Mouse (Mus musculus) cerebellum, postnatal 14 days (tissue): Measurements from ENCODE around the gene Crlf1.

Experiments used
- DNase-seq, 2 experiments: peaks; one replicate each; pipeline ENCODE4 v3.0.0; 2021; ENCODE audit warnings: mixed read lengths in 2 of 2

The Crlf1 gene

GRCm38 (mm10) chr8:70522592-70523403 lies 29.8 kb downstream of the Crlf1 start:
- peak; percentile 96 to 97 for DNase-seq

GRCm38 (mm10) chr8:70527111-70527511 lies 34.2 kb downstream of the Crlf1 start:
- DNase-seq: no peak

DNA sequence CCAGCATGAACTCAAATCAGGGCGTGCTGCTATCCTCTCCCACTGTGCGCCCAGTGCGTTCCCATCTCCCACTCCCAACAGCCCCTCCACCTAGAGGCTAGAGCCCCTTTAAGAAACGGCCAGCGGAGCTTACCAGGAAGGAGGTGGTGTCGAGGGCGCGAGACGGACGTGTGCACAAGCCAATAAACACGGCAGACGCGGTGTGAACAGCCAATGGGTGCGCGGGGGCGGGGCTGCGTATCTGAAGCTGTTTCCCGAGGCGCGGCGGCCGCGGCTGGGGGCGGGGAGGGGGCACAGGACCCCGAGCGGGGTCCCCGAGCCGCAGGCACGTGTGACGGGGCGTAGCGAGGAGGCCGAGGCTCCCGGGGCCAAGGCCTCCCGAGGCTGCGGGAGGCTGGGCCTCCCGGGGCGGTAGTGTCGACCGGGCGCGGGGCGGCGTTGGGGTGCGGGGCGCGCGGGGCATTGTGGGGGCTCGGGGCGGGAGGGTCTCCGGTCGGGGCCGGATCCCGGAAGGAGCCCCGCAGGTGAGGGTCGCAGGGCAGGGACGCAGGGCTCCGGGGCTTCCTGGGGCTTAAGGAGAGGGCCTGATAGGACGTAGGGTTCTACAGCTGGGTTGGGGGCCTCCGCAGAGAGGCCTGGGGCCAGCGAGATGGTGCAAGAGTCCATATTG lies 34.7 kb downstream of the Crlf1 start, which contains the start of the genes Fkbp8 and Kxd1:
TSS of gene Fkbp8 (plus strand) at position 213 of the 670 bp plus-strand sequence.
TSS of gene Kxd1 (minus strand) at position 445 of the 670 bp plus-strand sequence.
- peak; percentile 99 to 100 for DNase-seq

- DNase-seq: no peak
These were observed 35.3 kb downstream of the Crlf1 start for GRCm38 (mm10) chr8:70528182-70528797.

DNA sequence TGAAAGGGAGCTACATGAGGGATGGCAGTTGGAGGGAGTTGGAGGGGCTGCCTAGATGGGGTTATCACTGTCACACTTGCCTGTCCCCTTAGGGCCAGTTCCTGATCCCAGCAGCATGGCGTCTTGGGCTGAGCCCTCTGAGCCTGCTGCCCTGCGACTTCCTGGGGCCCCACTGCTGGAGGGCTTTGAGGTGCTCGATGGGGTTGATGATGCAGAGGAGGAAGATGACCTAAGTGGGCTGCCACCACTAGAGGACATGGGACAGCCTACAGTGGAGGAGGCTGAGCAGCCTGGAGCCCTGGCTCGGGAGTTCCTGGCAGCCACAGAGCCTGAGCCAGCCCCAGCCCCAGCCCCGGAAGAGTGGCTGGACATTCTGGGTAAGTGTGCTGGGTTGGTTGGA lies 36.3 kb downstream of the Crlf1 start:
- DNase-seq: no peak

DNA sequence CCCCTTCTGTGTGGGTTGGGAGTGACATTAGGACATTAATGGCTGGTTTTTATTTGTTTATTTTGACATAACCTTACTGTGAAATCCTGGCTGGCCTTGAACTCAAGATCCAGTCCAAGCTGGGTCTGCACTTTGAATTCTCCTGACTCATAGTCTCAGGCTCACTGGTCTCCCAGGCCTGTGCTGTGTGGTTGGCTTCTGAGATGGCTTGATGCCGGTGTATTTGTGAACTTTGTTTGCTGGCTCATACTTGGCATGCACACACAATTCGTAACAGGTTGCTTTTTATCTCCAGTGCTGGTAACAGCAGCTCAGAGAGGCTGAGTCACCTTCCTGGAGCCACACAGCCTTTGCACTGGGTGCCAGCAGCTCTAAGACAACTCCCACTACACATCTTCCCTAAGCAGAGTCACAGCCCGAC lies 36.8 kb downstream of the Crlf1 start:
- no peak for DNase-seq

GRCm38 (mm10) chr8:70530314-70530713 lies 37.4 kb downstream of the Crlf1 start:
- peak in 1 of 2 experiments; percentile 44 for DNase-seq

DNA sequence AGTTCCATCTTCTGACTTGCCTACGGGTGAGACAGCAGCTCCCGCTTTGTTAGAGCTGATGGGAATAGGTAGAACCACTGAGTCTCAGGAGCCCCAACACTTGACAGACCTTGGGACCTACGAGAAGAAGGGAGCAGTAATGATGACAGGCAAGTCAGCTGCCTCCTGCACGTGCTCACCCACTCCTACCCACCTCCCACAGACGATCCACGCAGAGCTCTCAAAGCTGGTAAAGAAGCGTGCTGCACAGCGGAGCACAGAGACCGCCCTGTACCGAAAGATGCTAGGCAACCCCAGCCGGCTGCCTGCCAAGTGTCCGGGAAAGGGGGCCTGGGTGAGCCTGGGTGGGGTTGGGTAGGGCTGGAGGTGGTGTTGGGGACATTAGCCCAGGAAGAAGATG lies 41.3 kb downstream of the Crlf1 start:
- DNase-seq: no peak

GRCm38 (mm10) chr8:70535221-70535620 lies 42.3 kb downstream of the Crlf1 start:
- no peak for DNase-seq

DNA sequence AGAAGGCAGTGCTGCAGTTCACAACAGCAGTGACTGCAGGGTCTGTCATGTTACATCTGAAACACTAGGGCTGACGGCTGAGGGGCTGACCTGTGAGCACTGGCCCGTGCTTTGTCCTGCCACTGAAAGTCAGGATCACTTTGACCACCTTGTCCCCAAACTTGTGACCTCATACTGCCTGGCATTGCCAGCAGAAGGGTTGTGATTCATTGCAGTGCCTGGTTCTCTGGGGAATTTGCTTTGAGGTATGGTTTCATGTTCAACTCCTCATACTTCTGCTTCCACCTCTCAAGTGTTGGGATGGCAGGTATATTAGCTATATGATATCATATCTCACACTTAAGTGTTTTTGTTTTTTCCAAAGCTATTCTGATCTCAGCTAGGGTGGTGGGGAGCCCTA lies 42.7 kb downstream of the Crlf1 start:
- DNase-seq: no peak

DNA sequence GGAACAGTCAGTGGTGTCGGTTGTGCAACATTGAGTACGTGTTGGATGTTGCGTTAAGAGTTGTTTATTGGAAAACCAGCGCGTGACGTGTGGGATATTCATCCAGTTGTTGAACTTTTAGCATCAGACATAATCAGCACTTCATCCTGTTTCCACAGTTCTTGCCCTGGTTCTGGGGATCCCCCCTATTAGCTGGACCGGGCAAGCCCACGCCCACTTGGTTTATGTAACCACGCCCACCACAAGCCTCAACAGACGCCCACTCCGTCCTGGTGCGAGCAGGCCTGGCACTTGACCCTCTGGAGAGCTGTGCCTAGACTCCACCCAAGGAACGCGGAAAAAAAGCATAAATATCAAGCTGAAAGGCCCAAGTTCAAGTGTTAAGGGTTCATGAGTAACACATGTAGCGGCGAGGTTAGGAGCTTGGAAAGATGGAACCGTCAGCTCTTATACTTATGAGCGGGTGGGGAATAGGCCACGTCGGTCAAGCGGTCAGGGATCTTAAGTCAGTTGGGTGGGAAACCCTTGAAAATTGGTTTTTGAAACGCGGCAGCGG lies 45.1 kb downstream of the Crlf1 start:
- peak; percentile 52 for DNase-seq

DNA sequence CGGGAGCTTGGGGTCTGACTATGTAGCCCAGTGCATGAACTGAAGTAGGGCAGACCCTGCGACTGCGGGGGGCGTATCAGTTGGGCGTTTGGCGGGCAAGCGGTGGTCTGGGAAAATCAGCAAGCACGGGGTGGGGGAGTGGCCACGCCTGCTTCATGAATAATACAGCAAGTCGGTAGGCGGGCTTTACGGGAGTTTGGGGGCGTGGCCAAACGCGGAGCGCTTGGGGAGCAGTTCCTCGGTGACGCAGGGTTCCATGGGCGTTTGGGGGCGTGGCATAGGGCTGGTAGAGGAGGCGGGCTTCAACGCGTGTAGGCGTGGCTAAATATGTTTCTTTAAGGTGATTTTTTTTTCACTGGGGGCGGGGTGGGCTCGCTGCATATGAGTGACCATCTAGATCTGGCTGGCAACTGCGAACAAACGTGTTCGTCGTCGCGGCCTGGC lies 45.7 kb downstream of the Crlf1 start:
- peak; percentile 99 to 100 for DNase-seq

- DNase-seq: peak; percentile 99
These were observed 46.3 kb downstream of the Crlf1 start, which contains the start of gene Ell for GRCm38 (mm10) chr8:70539077-70539813. TSS of gene Ell (plus strand) at chr8:70539457.

- DNase-seq: peak in 1 of 2 experiments; percentile 37
These were observed 47.1 kb downstream of the Crlf1 start for GRCm38 (mm10) chr8:70540013-70540506.

GRCm38 (mm10) chr8:70540507-70541071 lies 47.6 kb downstream of the Crlf1 start:
- no peak for DNase-seq

- DNase-seq: no peak
These were observed 48.1 kb downstream of the Crlf1 start for GRCm38 (mm10) chr8:70541081-70541480.

GRCm38 (mm10) chr8:70544200-70544687 lies 51.3 kb downstream of the Crlf1 start:
- DNase-seq: no peak

DNA sequence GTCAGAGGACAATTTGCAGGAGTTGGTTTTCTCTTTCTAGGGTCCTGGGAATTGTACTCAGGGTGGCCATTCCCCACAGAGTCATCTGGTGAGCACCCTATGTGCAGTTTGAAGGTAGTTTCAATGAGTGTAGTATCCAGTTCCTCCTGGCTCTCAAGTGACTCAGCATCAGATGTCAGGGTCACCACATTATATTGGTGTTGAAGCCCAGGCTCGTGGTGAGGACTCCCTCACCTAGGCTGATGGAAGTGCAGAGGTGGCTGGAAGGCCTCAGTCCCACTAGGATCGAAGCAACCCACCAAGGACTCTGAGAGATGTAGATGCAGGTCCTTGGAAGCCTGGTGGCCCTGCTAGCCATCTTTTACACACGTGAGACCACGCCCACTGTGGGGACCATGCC lies 53.5 kb downstream of the Crlf1 start:
- DNase-seq: no peak

DNA sequence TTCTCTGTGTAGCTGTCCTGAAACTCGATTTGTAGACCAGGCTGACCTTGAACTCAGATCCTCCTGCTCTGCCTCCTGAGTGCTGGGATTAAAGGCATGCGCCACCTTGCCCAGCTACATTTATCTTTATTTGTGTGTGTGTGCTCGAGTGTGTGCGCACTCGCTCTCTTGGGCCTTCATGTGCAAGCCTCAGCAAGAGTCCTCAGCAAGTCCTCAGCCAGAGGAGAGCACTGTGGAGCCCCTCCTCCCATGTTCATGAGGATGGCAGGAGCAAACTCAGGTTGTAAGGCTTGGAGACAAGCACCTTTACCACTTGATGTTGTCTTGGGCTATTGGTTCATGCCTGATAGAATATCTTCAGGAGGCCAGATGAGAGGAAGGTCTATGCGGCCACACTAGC lies 54.8 kb downstream of the Crlf1 start:
- DNase-seq: no peak

GRCm38 (mm10) chr8:70549412-70550184 lies 56.6 kb downstream of the Crlf1 start:
- DNase-seq: no peak
